ENCODE assay signal across 18 mouse cellular contexts in the genomic region with DNA sequence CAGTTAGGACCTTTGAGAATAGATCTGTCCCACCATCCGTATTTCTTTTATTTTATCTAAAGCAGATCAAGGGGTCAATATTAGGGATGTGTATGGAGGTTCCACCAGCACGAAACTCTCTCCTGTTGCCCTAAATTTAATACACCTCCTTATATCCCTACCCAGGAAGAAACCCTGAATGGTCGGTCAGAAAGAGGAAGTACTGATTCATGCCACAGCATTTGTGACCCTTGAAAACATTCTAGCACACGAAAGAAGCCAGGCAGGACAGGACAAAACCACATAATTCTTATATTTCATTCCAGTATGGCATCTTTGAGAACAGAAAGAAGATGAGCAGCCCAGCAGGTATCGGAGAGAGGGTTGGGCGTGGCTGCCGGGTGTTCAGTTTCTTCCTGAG.
"Had no signal": no experiment of that assay in that cellular context is flagged by ENCODE, and none has a peak within 500 bp of the region (broad histone marks: within the 10 kb centered on the region; RNA-seq: fewer than 3 reads in every experiment).

No protein-coding gene starts in this region.

- H3K9ac ChIP-seq: liver, embryonic 15.5 days; liver, postnatal 0 days; lung, embryonic 15.5 days; midbrain, embryonic 13.5 days; midbrain, embryonic 15.5 days; neural tube, embryonic 12.5 days; stomach, embryonic 15.5 days had no signal

- H3K4me2 ChIP-seq: liver, embryonic 15.5 days; lung, embryonic 15.5 days; midbrain, embryonic 11.5 days; midbrain, embryonic 13.5 days; midbrain, embryonic 15.5 days; neural tube, embryonic 12.5 days; stomach, embryonic 15.5 days had no signal

- DNase-seq: liver, postnatal 0 days; lung, adult 2 months; lung, postnatal 14 days; lung, postnatal 36 days; thymus, adult 2 months; thymus, postnatal 25 days; thymus, postnatal 4 days had no signal

- H3K27me3 ChIP-seq: liver, embryonic 15.5 days; lung, embryonic 15.5 days; midbrain, embryonic 13.5 days; midbrain, embryonic 15.5 days; neural tube, embryonic 12.5 days; stomach, embryonic 15.5 days had no signal

- H3K4me3 ChIP-seq: liver, embryonic 15.5 days; lung, embryonic 15.5 days; megakaryocyte, embryonic 14.5 days; midbrain, embryonic 13.5 days; midbrain, embryonic 15.5 days; neural tube, embryonic 12.5 days; stomach, embryonic 15.5 days had no signal

- ATAC-seq: liver, postnatal 0 days; lung, postnatal 0 days; midbrain, embryonic 13.5 days; midbrain, embryonic 15.5 days had no signal

- H3K9me3 ChIP-seq: liver, embryonic 15.5 days; lung, embryonic 15.5 days; megakaryocyte, embryonic 14.5 days; midbrain, embryonic 13.5 days; midbrain, embryonic 15.5 days; neural tube, embryonic 12.5 days; stomach, embryonic 15.5 days had no signal

- H3K36me3 ChIP-seq: liver, embryonic 15.5 days; lung, embryonic 15.5 days; midbrain, embryonic 13.5 days; midbrain, embryonic 15.5 days; neural tube, embryonic 12.5 days; stomach, embryonic 15.5 days had no signal

- H3K27ac ChIP-seq: liver, embryonic 15.5 days; lung, embryonic 15.5 days; macrophage; midbrain, embryonic 13.5 days; midbrain, embryonic 15.5 days; neural tube, embryonic 12.5 days; stomach, embryonic 15.5 days; stomach, postnatal 0 days had no signal

- H3K4me1 ChIP-seq: liver, embryonic 15.5 days; midbrain, embryonic 13.5 days; midbrain, embryonic 15.5 days; neural tube, embryonic 12.5 days; stomach, embryonic 15.5 days had no signal
